In the genomic region with DNA sequence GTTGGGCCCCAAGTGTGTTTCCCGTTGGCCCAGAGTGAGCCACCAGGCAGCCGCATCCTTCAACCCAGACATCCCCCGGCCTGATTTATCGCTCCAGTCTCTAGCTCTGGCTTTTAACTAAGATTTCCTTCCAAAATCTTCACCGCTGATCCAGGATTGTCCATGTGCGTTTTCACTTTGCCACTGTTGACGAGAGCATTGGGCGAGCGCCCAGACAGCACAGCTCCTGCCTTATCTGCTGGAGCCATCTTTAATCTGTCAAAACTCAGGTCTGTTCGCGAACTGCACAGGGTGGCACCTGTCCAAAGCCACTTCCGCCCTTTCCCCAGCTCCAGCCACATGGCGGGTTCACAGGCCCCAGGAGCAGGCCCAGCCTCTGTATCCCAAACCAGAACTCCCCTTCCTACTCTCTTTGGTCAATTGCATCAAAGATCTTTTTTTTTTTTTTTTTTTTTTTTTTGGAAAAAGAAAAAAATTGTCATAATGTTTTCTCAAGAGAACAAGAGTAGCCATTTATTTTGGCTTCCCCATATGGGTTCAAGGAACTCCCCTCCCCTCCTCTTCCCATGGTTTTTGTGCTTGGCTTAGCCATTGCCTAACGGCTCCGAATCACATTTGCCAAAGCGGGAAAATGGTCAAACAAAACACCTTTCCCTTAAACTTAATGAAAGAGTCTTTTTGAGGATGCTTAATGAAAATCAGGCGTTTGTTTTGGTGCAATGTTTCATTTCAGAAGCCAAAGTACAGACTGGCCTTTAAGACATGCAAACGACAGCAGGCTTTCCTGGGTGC, we compare ENCODE assay signal across 8 mouse cellular contexts.
DNase-seq lines count a peak whose midpoint lies in the region.

No protein-coding gene starts in this region.

- DNase-seq in cerebellum, postnatal 10 days = peak; percentile 82 to 88
- DNase-seq in cerebellum, adult 18-20 months = no peak
- peak; percentile 48 to 54 for DNase-seq in right cerebral cortex, postnatal 10 days (ENCODE audit: low spot score in 2 of 2)
- DNase-seq in right cerebral cortex, adult 2 months (ENCODE audit: low spot score in 2 of 2) = no peak
- peak; percentile 65 for DNase-seq in gastrocnemius, postnatal 25 days
- DNase-seq in kidney, postnatal 4 days = peak; percentile 39 to 56
- no peak for DNase-seq in layer of hippocampus, adult 9-10 months (ENCODE audit: low spot score)
- DNase-seq in cerebellum, adult 11 months = no peak

Comparison
In these comparisons a context has a peak if more than half of its experiments do, and no peak if none do; other contexts are left out.
1. DNase-seq: peak in cerebellum, postnatal 10 days (2 of 2), right cerebral cortex, postnatal 10 days (2 of 2), gastrocnemius, postnatal 25 days (single experiment) and kidney, postnatal 4 days (2 of 2); none in cerebellum, adult 18-20 months (0 of 2), right cerebral cortex, adult 2 months (0 of 2), layer of hippocampus, adult 9-10 months (single experiment) and cerebellum, adult 11 months (single experiment).